Mouse (Mus musculus): ENCODE measurements around the gene Ephb2. TPM values are rescaled to one million over a fixed set of nuclear protein-coding genes. Genes with fewer than 3 reads are reported as not detected.

Ephb2 gene
- polyA plus RNA-seq, 1 experiment = 26.2 TPM

GRCm38 (mm10) chr4:136684485-136684884 is 151.3 kb downstream of the Ephb2 start:
- DNase-seq (ENCODE audit: low read depth, low spot score) = no peak
- WGBS = 73% methylated on average over 6 of the region's 6 CpGs

GRCm38 (mm10) chr4:136680641-136681040 is 155.1 kb downstream of the Ephb2 start:
- no peak for DNase-seq (ENCODE audit: low read depth, low spot score)
- WGBS = 84% methylated on average over 14 of the region's 14 CpGs

- no peak for DNase-seq (ENCODE audit: low read depth, low spot score)
- 62% methylated on average over 8 of the region's 8 CpGs for WGBS
Measured at GRCm38 (mm10) chr4:136679221-136679620, 156.6 kb downstream of the Ephb2 start.

- WGBS = under 1% methylated on average over 3 of the region's 3 CpGs
- peak; percentile 70 for DNase-seq (ENCODE audit: low read depth, low spot score)
Measured at GRCm38 (mm10) chr4:136678480-136678879, 157.3 kb downstream of the Ephb2 start.

GRCm38 (mm10) chr4:136675439-136675838 is 160.3 kb downstream of the Ephb2 start:
- WGBS = 80% methylated on average over 9 of the region's 9 CpGs
- no peak for DNase-seq (ENCODE audit: low read depth, low spot score)

GRCm38 (mm10) chr4:136672335-136673090 is 163.3 kb downstream of the Ephb2 start:
- no peak for DNase-seq (ENCODE audit: low read depth, low spot score)
- WGBS = 93% methylated on average over 19 of the region's 19 CpGs

- DNase-seq (ENCODE audit: low read depth, low spot score) = no peak
- WGBS = 72% methylated on average over 10 of the region's 10 CpGs
Measured at GRCm38 (mm10) chr4:136667757-136668156, 168.0 kb downstream of the Ephb2 start.

GRCm38 (mm10) chr4:136666002-136666401 is 169.8 kb downstream of the Ephb2 start:
- 76% methylated on average over 4 of the region's 4 CpGs for WGBS
- DNase-seq (ENCODE audit: low read depth, low spot score) = no peak

- WGBS = 87% methylated on average over 9 of the region's 9 CpGs
Measured at GRCm38 (mm10) chr4:136665068-136665467, 170.7 kb downstream of the Ephb2 start.

GRCm38 (mm10) chr4:136657914-136658313 is 177.9 kb downstream of the Ephb2 start:
- WGBS = 90% methylated on average over 3 of the region's 3 CpGs
- DNase-seq (ENCODE audit: low read depth, low spot score) = no peak

More at GRCm38 (mm10) chr4:136665068-136665467, 170.7 kb downstream of the Ephb2 start:
- no peak for DNase-seq (ENCODE audit: low read depth, low spot score)

- 78% methylated on average over 10 of the region's 10 CpGs for WGBS
- no peak for DNase-seq (ENCODE audit: low read depth, low spot score)
Measured at GRCm38 (mm10) chr4:136653692-136654234, 182.0 kb downstream of the Ephb2 start.

GRCm38 (mm10) chr4:136653019-136653418 is 182.8 kb downstream of the Ephb2 start:
- no peak for DNase-seq (ENCODE audit: low read depth, low spot score)
- WGBS = 75% methylated on average over 6 of the region's 6 CpGs

- no peak for DNase-seq (ENCODE audit: low read depth, low spot score)
- 74% methylated on average over 11 of the region's 11 CpGs for WGBS
Measured at GRCm38 (mm10) chr4:136652528-136652910, 183.3 kb downstream of the Ephb2 start.

- DNase-seq (ENCODE audit: low read depth, low spot score) = no peak
- 81% methylated on average over 13 of the region's 13 CpGs for WGBS
Measured at GRCm38 (mm10) chr4:136651882-136652527, 183.8 kb downstream of the Ephb2 start.

- 64% methylated on average over 3 of the region's 3 CpGs for WGBS
- DNase-seq (ENCODE audit: low read depth, low spot score) = no peak
Measured at GRCm38 (mm10) chr4:136651357-136651811, 184.4 kb downstream of the Ephb2 start.

- 77% methylated on average over 8 of the region's 8 CpGs for WGBS
- no peak for DNase-seq (ENCODE audit: low read depth, low spot score)
Measured at GRCm38 (mm10) chr4:136650261-136650660, 185.5 kb downstream of the Ephb2 start.

- no peak for DNase-seq (ENCODE audit: low read depth, low spot score)
- WGBS = 41% methylated on average over 13 of the region's 13 CpGs
Measured at GRCm38 (mm10) chr4:136649480-136650196, 186.2 kb downstream of the Ephb2 start.

GRCm38 (mm10) chr4:136648922-136649479 is 186.8 kb downstream of the Ephb2 start:
- WGBS = 14% methylated on average over 11 of the region's 11 CpGs
- DNase-seq (ENCODE audit: low read depth, low spot score) = peak; percentile 56

- WGBS = 23% methylated on average over 10 of the region's 10 CpGs
- no peak for DNase-seq (ENCODE audit: low read depth, low spot score)
Measured at GRCm38 (mm10) chr4:136638890-136639289, 196.9 kb downstream of the Ephb2 start.

GRCm38 (mm10) chr4:136638230-136638750 is 197.5 kb downstream of the Ephb2 start:
- DNase-seq (ENCODE audit: low read depth, low spot score) = no peak
- 55% methylated on average over 7 of the region's 7 CpGs for WGBS
